10 mouse cellular contexts compared by ENCODE assay signal in the genomic region with DNA sequence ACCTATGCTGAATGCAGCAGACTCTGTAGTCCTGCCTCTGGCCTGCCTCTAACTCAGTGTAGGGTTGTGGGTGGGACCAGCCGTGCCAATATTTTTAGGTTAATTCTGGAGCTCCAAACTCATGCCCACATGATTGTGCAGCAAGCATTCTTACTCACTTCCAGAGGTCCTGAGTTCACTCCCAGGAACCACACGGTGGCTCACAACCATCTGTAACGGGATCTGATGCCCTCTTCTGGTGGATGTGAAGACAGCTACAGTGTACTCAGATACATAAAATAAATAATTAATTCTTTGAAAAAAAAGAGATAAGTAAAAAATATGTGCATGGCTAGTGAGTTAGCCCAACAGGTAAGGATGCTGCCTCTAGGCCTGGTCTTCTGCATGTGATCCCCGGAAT. TPM values are rescaled to one million over a fixed set of nuclear protein-coding genes. Genes with fewer than 3 reads are reported as not detected.
DNase-seq lines count a peak whose midpoint lies in the region; ATAC-seq and TF ChIP-seq lines count a peak whose summit lies in the region.
"Had no signal": no experiment of that assay in that cellular context is flagged by ENCODE, and none has a peak within 500 bp of the region (broad histone marks: within the 10 kb centered on the region; RNA-seq: fewer than 3 reads in every experiment).

No protein-coding gene starts in this region.

- 42% methylated on average over 4 of the region's 4 CpGs for WGBS in forebrain, postnatal 0 days
- WGBS in forebrain, embryonic 11.5 days, result 39% methylated on average over 4 of the region's 4 CpGs
- 41% methylated on average over 4 of the region's 4 CpGs for whole genome bisulfite sequencing in midbrain, postnatal 0 days
- 47% methylated on average over 4 of the region's 4 CpGs for WGBS in midbrain, embryonic 16.5 days

- peak; percentile 68 for TF ChIP-seq CTCF in forebrain, postnatal 0 days (IDR thresholded peaks at IDR 0.05; ENCODE audit: low read depth)
- TF ChIP-seq CTCF in midbrain, postnatal 0 days (IDR thresholded peaks at IDR 0.05), result peak; percentile 71

- no peaks in the 10 kb centered on the region for H3K9me3 ChIP-seq in forebrain, postnatal 0 days (ENCODE audit: low read length)
- no peaks in the 10 kb centered on the region for H3K9me3 ChIP-seq in forebrain, embryonic 11.5 days (ENCODE audit: control insufficient read depth, low read length)
- no peaks in the 10 kb centered on the region for H3K9me3 ChIP-seq in midbrain, postnatal 0 days (ENCODE audit: low read length)
- H3K9me3 ChIP-seq in midbrain, embryonic 16.5 days (replicated peaks; ENCODE audit: control insufficient read depth, low read length, poor library complexity, severe bottlenecking), result no peaks in the 10 kb centered on the region
- H3K9me3 ChIP-seq: limb, embryonic 12.5 days had no signal

- H3K27me3 ChIP-seq in forebrain, postnatal 0 days (ENCODE audit: insufficient read depth, low read length), result no peaks in the 10 kb centered on the region
- H3K27me3 ChIP-seq in forebrain, embryonic 11.5 days (ENCODE audit: control insufficient read depth, insufficient read depth, low read length), result no peaks in the 10 kb centered on the region
- H3K27me3 ChIP-seq in midbrain, postnatal 0 days (ENCODE audit: insufficient read depth, low read length), result no peaks in the 10 kb centered on the region
- no peaks in the 10 kb centered on the region for H3K27me3 ChIP-seq in midbrain, embryonic 16.5 days (ENCODE audit: control insufficient read depth, insufficient read depth, low read depth, low read length)
- H3K27me3 ChIP-seq: limb, embryonic 12.5 days had no signal

- no peak for ATAC-seq in forebrain, postnatal 0 days
- ATAC-seq in forebrain, embryonic 11.5 days (replicated peaks; ENCODE audit: low FRiP score), result no peak
- no peak for ATAC-seq in midbrain, postnatal 0 days (ENCODE audit: low FRiP score)
- ATAC-seq in midbrain, embryonic 16.5 days, result no peak
- ATAC-seq in granulocyte monocyte progenitor cell, adult 5-6 weeks (replicated peaks; ENCODE audit: poor library complexity, severe bottlenecking), result no peak

- H3K9ac ChIP-seq in forebrain, postnatal 0 days, result no peak overlapping the region
- H3K9ac ChIP-seq in forebrain, embryonic 11.5 days (ENCODE audit: low read length), result no peak overlapping the region
- H3K9ac ChIP-seq in midbrain, postnatal 0 days (replicated peaks; ENCODE audit: low read length, poor library complexity, severe bottlenecking), result no peak overlapping the region
- no peak overlapping the region for H3K9ac ChIP-seq in midbrain, embryonic 16.5 days (ENCODE audit: low read depth, low read length)
- H3K9ac ChIP-seq: limb, embryonic 12.5 days had no signal

- H3K4me3 ChIP-seq in forebrain, postnatal 0 days (ENCODE audit: low read depth, low read length), result no peak overlapping the region
- H3K4me3 ChIP-seq in forebrain, embryonic 11.5 days (ENCODE audit: low read depth, low read length), result no peak overlapping the region
- H3K4me3 ChIP-seq in midbrain, postnatal 0 days (ENCODE audit: low read depth, low read length), result no peak overlapping the region
- H3K4me3 ChIP-seq in midbrain, embryonic 16.5 days (ENCODE audit: low read depth, low read length), result no peak overlapping the region
- H3K4me3 ChIP-seq: limb, embryonic 12.5 days had no signal

- H3K36me3 ChIP-seq in forebrain, postnatal 0 days (ENCODE audit: insufficient read depth), result no peaks in the 10 kb centered on the region
- no peaks in the 10 kb centered on the region for H3K36me3 ChIP-seq in forebrain, embryonic 11.5 days (ENCODE audit: control insufficient read depth, insufficient read depth, low read length)
- H3K36me3 ChIP-seq in midbrain, postnatal 0 days (ENCODE audit: insufficient read depth, low read length), result no peaks in the 10 kb centered on the region
- no peaks in the 10 kb centered on the region for H3K36me3 ChIP-seq in midbrain, embryonic 16.5 days (ENCODE audit: control insufficient read depth, insufficient read depth, low read length)
- H3K36me3 ChIP-seq: limb, embryonic 12.5 days had no signal

- H3K27ac ChIP-seq in forebrain, postnatal 0 days (ENCODE audit: low read depth, low read length), result no peak overlapping the region
- no peak overlapping the region for H3K27ac ChIP-seq in forebrain, embryonic 11.5 days (ENCODE audit: low read depth, low read length)
- H3K27ac ChIP-seq in midbrain, postnatal 0 days (ENCODE audit: low read depth, low read length), result no peak overlapping the region
- no peak overlapping the region for H3K27ac ChIP-seq in midbrain, embryonic 16.5 days (ENCODE audit: low read length)
- H3K27ac ChIP-seq: limb, embryonic 12.5 days had no signal

- DNase-seq in forebrain, postnatal 0 days, result peak; percentile 32
- DNase-seq in forebrain, embryonic 11.5 days (ENCODE audit: low spot score), result no peak
- peak; percentile 50 for DNase-seq in midbrain, postnatal 0 days (ENCODE audit: low spot score)
- peak; percentile 50 to 68 for DNase-seq in cerebellum, postnatal 10 days
- peak; percentile 36 for DNase-seq in retina, postnatal 7 days (ENCODE audit: low read depth, low spot score)
- DNase-seq in urinary bladder, postnatal 25 days (ENCODE audit: low spot score), result no peak

- H3K4me1 ChIP-seq in forebrain, postnatal 0 days (ENCODE audit: insufficient read depth), result peaks cover 2% of the 10 kb centered on the region
- 0 out of 2 replicates have a peak, but pooled peaks cover 3% of the 10 kb centered on the region for H3K4me1 ChIP-seq in forebrain, embryonic 11.5 days (replicated peaks; ENCODE audit: control insufficient read depth, insufficient read depth, low read length)
- peaks cover 4% of the 10 kb centered on the region; the same call in 1 of the 2 replicates for H3K4me1 ChIP-seq in midbrain, postnatal 0 days (ENCODE audit: insufficient read depth, low read length)
- H3K4me1 ChIP-seq in midbrain, embryonic 16.5 days (ENCODE audit: control insufficient read depth, insufficient read depth, low read length), result peaks cover 1% of the 10 kb centered on the region

- H3K4me2 ChIP-seq in forebrain, postnatal 0 days (ENCODE audit: low read depth), result no peak overlapping the region
- H3K4me2 ChIP-seq in forebrain, embryonic 11.5 days (ENCODE audit: low read depth, low read length, severe bottlenecking), result no peak overlapping the region
- no peak overlapping the region for H3K4me2 ChIP-seq in midbrain, postnatal 0 days (ENCODE audit: low read depth, low read length, poor library complexity, severe bottlenecking)
- H3K4me2 ChIP-seq in midbrain, embryonic 16.5 days (ENCODE audit: low read length), result no peak overlapping the region
- H3K4me2 ChIP-seq: limb, embryonic 12.5 days had no signal

RNA-seq across cellular contexts. Expression of gene Lcn12, which starts 2.8 kb away (rescaled TPM):
- total RNA-seq in forebrain, postnatal 0 days (2014; rRNA removed), result not detected in 2 replicates
- polyA plus RNA-seq in forebrain, postnatal 0 days (2015; fragmentation: Nextera tagmentation; extraction: Ambion mirVana), result not detected in 2 replicates
- polyA plus RNA-seq in forebrain, embryonic 11.5 days (2014; fragmentation: Nextera tagmentation; extraction: Ambion mirVana), result not detected in 2 replicates
- not detected in 2 replicates for total RNA-seq in midbrain, postnatal 0 days (2014; rRNA removed)
- polyA plus RNA-seq in midbrain, postnatal 0 days (2015; fragmentation: Nextera tagmentation; extraction: Ambion mirVana), result not detected in 2 replicates
- not detected in 2 replicates for polyA plus RNA-seq in midbrain, embryonic 16.5 days (2015; fragmentation: Nextera tagmentation; extraction: Ambion mirVana)
- not detected in 2 replicates for total RNA-seq in granulocyte monocyte progenitor cell, adult 5-6 weeks (2014; fragmentation: Nextera tagmentation)
- total RNA-seq in granulocyte monocyte progenitor cell, adult 5-6 weeks (2017), result not detected in 2 replicates
- polyA plus RNA-seq: limb, embryonic 12.5 days; neural tube, embryonic 14.5 days had no signal

RNA-seq across cellular contexts. Expression of gene Fbxw5, which starts 4.1 kb away (rescaled TPM):
- 120 and 140 TPM in 2 replicates for total RNA-seq in forebrain, postnatal 0 days (2014; rRNA removed)
- 93.8 and 116 TPM in 2 replicates for polyA plus RNA-seq in forebrain, postnatal 0 days (2015; fragmentation: Nextera tagmentation; extraction: Ambion mirVana)
- 96.1 and 102 TPM in 2 replicates for polyA plus RNA-seq in forebrain, embryonic 11.5 days (2014; fragmentation: Nextera tagmentation; extraction: Ambion mirVana)
- total RNA-seq in midbrain, postnatal 0 days (2014; rRNA removed), result 131 and 148 TPM in 2 replicates
- polyA plus RNA-seq in midbrain, postnatal 0 days (2015; fragmentation: Nextera tagmentation; extraction: Ambion mirVana), result 106 and 113 TPM in 2 replicates
- 137 and 139 TPM in 2 replicates for polyA plus RNA-seq in midbrain, embryonic 16.5 days (2015; fragmentation: Nextera tagmentation; extraction: Ambion mirVana)
- total RNA-seq in granulocyte monocyte progenitor cell, adult 5-6 weeks (2014; fragmentation: Nextera tagmentation), result 30.4 and 55.0 TPM in 2 replicates
- 23.9 and 31.4 TPM in 2 replicates for total RNA-seq in granulocyte monocyte progenitor cell, adult 5-6 weeks (2017)

RNA-seq across cellular contexts. Expression of gene C8g, which starts 5.1 kb away (rescaled TPM):
- total RNA-seq in forebrain, postnatal 0 days (2014; rRNA removed), result 0.85 and 2.4 TPM in 2 replicates
- polyA plus RNA-seq in forebrain, postnatal 0 days (2015; fragmentation: Nextera tagmentation; extraction: Ambion mirVana), result 4.0 and 4.3 TPM in 2 replicates
- 5.5 and 5.9 TPM in 2 replicates for polyA plus RNA-seq in forebrain, embryonic 11.5 days (2014; fragmentation: Nextera tagmentation; extraction: Ambion mirVana)
- total RNA-seq in midbrain, postnatal 0 days (2014; rRNA removed), result 2.7 and 4.4 TPM in 2 replicates
- polyA plus RNA-seq in midbrain, postnatal 0 days (2015; fragmentation: Nextera tagmentation; extraction: Ambion mirVana), result 6.8 TPM in 2 replicates
- polyA plus RNA-seq in midbrain, embryonic 16.5 days (2015; fragmentation: Nextera tagmentation; extraction: Ambion mirVana), result 5.1 and 5.9 TPM in 2 replicates
- 6.0 TPM in 1 of 2 replicates, not detected in the other for total RNA-seq in granulocyte monocyte progenitor cell, adult 5-6 weeks (2014; fragmentation: Nextera tagmentation)
- 1.5 and 1.6 TPM in 2 replicates for total RNA-seq in granulocyte monocyte progenitor cell, adult 5-6 weeks (2017)

RNA-seq across cellular contexts. Expression of gene Ptgds, which starts 26.6 kb away (rescaled TPM):
- 1,270 and 1,729 TPM in 2 replicates for total RNA-seq in forebrain, postnatal 0 days (2014; rRNA removed)
- polyA plus RNA-seq in forebrain, postnatal 0 days (2015; fragmentation: Nextera tagmentation; extraction: Ambion mirVana), result 1,561 and 1,919 TPM in 2 replicates
- 0.69 and 0.73 TPM in 2 replicates for polyA plus RNA-seq in forebrain, embryonic 11.5 days (2014; fragmentation: Nextera tagmentation; extraction: Ambion mirVana)
- 2,128 and 2,726 TPM in 2 replicates for total RNA-seq in midbrain, postnatal 0 days (2014; rRNA removed)
- polyA plus RNA-seq in midbrain, postnatal 0 days (2015; fragmentation: Nextera tagmentation; extraction: Ambion mirVana), result 2,827 and 3,075 TPM in 2 replicates
- 465 and 593 TPM in 2 replicates for polyA plus RNA-seq in midbrain, embryonic 16.5 days (2015; fragmentation: Nextera tagmentation; extraction: Ambion mirVana)
- 3.5 and 4.2 TPM in 2 replicates for total RNA-seq in granulocyte monocyte progenitor cell, adult 5-6 weeks (2014; fragmentation: Nextera tagmentation)
- 0.93 TPM in 1 of 2 replicates, not detected in the other for total RNA-seq in granulocyte monocyte progenitor cell, adult 5-6 weeks (2017)

RNA-seq across cellular contexts. Expression of gene Paxx, which starts 35.6 kb away (rescaled TPM):
- 154 and 164 TPM in 2 replicates for total RNA-seq in forebrain, postnatal 0 days (2014; rRNA removed)
- 151 and 154 TPM in 2 replicates for polyA plus RNA-seq in forebrain, postnatal 0 days (2015; fragmentation: Nextera tagmentation; extraction: Ambion mirVana)
- 22.9 and 24.2 TPM in 2 replicates for polyA plus RNA-seq in forebrain, embryonic 11.5 days (2014; fragmentation: Nextera tagmentation; extraction: Ambion mirVana)
- 163 and 195 TPM in 2 replicates for total RNA-seq in midbrain, postnatal 0 days (2014; rRNA removed)
- polyA plus RNA-seq in midbrain, postnatal 0 days (2015; fragmentation: Nextera tagmentation; extraction: Ambion mirVana), result 151 and 165 TPM in 2 replicates
- 121 and 130 TPM in 2 replicates for polyA plus RNA-seq in midbrain, embryonic 16.5 days (2015; fragmentation: Nextera tagmentation; extraction: Ambion mirVana)
- 29.1 and 39.4 TPM in 2 replicates for total RNA-seq in granulocyte monocyte progenitor cell, adult 5-6 weeks (2014; fragmentation: Nextera tagmentation)
- total RNA-seq in granulocyte monocyte progenitor cell, adult 5-6 weeks (2017), result 20.2 and 32.5 TPM in 2 replicates

Comparison
In these comparisons a context has a peak if more than half of its experiments do, and no peak if none do; other contexts are left out.
1. DNase-seq: peak in forebrain, postnatal 0 days (single experiment), midbrain, postnatal 0 days (single experiment), cerebellum, postnatal 10 days (2 of 2) and retina, postnatal 7 days (single experiment); none in forebrain, embryonic 11.5 days (single experiment) and urinary bladder, postnatal 25 days (single experiment).